Comparison of ENCODE assay signal across 21 mouse cellular contexts in the genomic region with DNA sequence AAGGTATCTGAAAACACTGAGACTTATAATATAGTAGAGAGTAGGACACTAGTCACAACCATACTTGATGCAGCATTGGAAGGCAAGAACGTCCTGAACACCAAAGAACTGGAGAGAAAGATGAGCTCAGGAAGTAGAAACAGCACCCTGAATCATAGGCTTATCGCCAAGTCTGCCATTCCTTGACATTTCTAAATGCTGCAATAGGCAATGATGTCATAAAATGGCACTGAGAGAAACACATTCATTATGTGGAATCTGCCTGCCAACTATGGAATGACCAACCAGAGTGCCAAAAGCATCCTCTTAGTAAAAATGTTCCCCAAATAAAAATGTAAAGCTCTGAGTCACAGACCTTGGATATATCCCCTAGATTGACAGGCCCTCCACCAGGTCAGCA.
DNase-seq lines count a peak whose midpoint lies in the region; ATAC-seq and TF ChIP-seq lines count a peak whose summit lies in the region.
"Had no signal": no experiment of that assay in that cellular context is flagged by ENCODE, and none has a peak within 500 bp of the region (broad histone marks: within the 10 kb centered on the region; RNA-seq: fewer than 3 reads in every experiment).

No protein-coding gene starts in this region.

- no peaks in the 10 kb centered on the region for H3K79me2 ChIP-seq in myocyte (ENCODE audit: control insufficient read depth, insufficient read depth)

- DNase-seq in adrenal gland, adult 2 months = peak; percentile 48
- no peak for DNase-seq in adrenal gland, postnatal 25 days
- peak; percentile 37 for DNase-seq in 3T3-L1 (ENCODE audit: low read depth, low spot score)
- DNase-seq in adrenal gland, postnatal 10 days = peak; percentile 25
- no peak for DNase-seq in neural tube, embryonic 10.5 days (ENCODE audit: extremely low spot score, low spot score)
- DNase-seq in hindbrain, embryonic 14.5 days (ENCODE audit: low spot score) = no peak
- DNase-seq: cerebellum, adult 11-12 months; cerebellum, postnatal 10 days; embryo, embryonic 11 days; gastrocnemius, postnatal 36 days; heart, adult 11 months; heart, postnatal 36 days; kidney, adult 11 months had no signal

- no peaks in the 10 kb centered on the region for H3K9me3 ChIP-seq in hindbrain, embryonic 14.5 days (ENCODE audit: control insufficient read depth, low read length)
- H3K9me3 ChIP-seq: embryonic facial prominence, embryonic 15.5 days; forebrain, embryonic 10.5 days; forebrain, embryonic 15.5 days; heart, embryonic 13.5 days had no signal

- 92% methylated on average over 2 of the region's 2 CpGs for WGBS in hindbrain, embryonic 14.5 days

- H3K4me1 ChIP-seq in hindbrain, embryonic 14.5 days (replicated peaks; ENCODE audit: control insufficient read depth, insufficient read depth, low read length) = no peaks in the 10 kb centered on the region
- H3K4me1 ChIP-seq: embryonic facial prominence, embryonic 15.5 days; forebrain, embryonic 10.5 days; forebrain, embryonic 15.5 days; heart, embryonic 13.5 days had no signal

- no peak overlapping the region for H3K4me2 ChIP-seq in myocyte (ENCODE audit: low read depth)
- H3K4me2 ChIP-seq in hindbrain, embryonic 14.5 days (replicated peaks) = no peak overlapping the region
- H3K4me2 ChIP-seq: embryonic facial prominence, embryonic 15.5 days; forebrain, embryonic 15.5 days; heart, embryonic 13.5 days had no signal

- no peaks in the 10 kb centered on the region for H3K27me3 ChIP-seq in myocyte (ENCODE audit: control insufficient read depth, insufficient read depth, insufficient read length)
- H3K27me3 ChIP-seq in hindbrain, embryonic 14.5 days (ENCODE audit: control insufficient read depth, insufficient read depth, low read length) = no peaks in the 10 kb centered on the region
- H3K27me3 ChIP-seq: CH12.LX; embryonic facial prominence, embryonic 15.5 days; forebrain, embryonic 15.5 days; heart, embryonic 13.5 days had no signal

- no peaks in the 10 kb centered on the region for H3K36me3 ChIP-seq in myocyte (ENCODE audit: control insufficient read depth, insufficient read depth)
- H3K36me3 ChIP-seq in hindbrain, embryonic 14.5 days (replicated peaks; ENCODE audit: control insufficient read depth, insufficient read depth) = no peaks in the 10 kb centered on the region
- H3K36me3 ChIP-seq: embryonic facial prominence, embryonic 15.5 days; forebrain, embryonic 10.5 days; forebrain, embryonic 15.5 days; heart, embryonic 13.5 days had no signal

- ATAC-seq in hindbrain, embryonic 14.5 days (ENCODE audit: low FRiP score) = no peak
- ATAC-seq: forebrain, embryonic 15.5 days; hindbrain, postnatal 0 days had no signal

- no peak overlapping the region for H3K9ac ChIP-seq in hindbrain, embryonic 14.5 days
- H3K9ac ChIP-seq: embryonic facial prominence, embryonic 15.5 days; forebrain, embryonic 15.5 days; heart, embryonic 13.5 days had no signal

- H3ac ChIP-seq in myocyte (ENCODE audit: control insufficient read depth, insufficient read length) = no peak overlapping the region

- no peak overlapping the region for H3K27ac ChIP-seq in hindbrain, embryonic 14.5 days
- H3K27ac ChIP-seq: embryonic facial prominence, embryonic 15.5 days; forebrain, embryonic 10.5 days; forebrain, embryonic 15.5 days; heart, embryonic 13.5 days; hindbrain, postnatal 0 days had no signal

- H3K4me3 ChIP-seq in myocyte = no peak overlapping the region
- H3K4me3 ChIP-seq in hindbrain, embryonic 14.5 days (replicated peaks; ENCODE audit: low read length) = no peak overlapping the region
- H3K4me3 ChIP-seq: embryonic facial prominence, embryonic 15.5 days; erythroblast, embryonic 14.5 days; forebrain, embryonic 10.5 days; forebrain, embryonic 15.5 days; heart, embryonic 13.5 days had no signal

- TF ChIP-seq POLR2A in myocyte (IDR thresholded peaks at IDR 0.05; ENCODE audit: insufficient read length, low read depth) = no peak

TF ChIP-seq in myocyte, 11 proteins besides CTCF, POLR2A, EP300 and RAD21:
- TF ChIP-seq TCF12 (IDR thresholded peaks at IDR 0.05; ENCODE audit: insufficient read depth, poor library complexity, severe bottlenecking) (no peak), REST (IDR thresholded peaks at IDR 0.05; ENCODE audit: insufficient read depth, insufficient read length) (no peak), E2F4 (IDR thresholded peaks at IDR 0.05; ENCODE audit: insufficient read depth) (no peak), CEBPB (IDR thresholded peaks at IDR 0.05; ENCODE audit: insufficient read depth, poor library complexity, severe bottlenecking) (peak; percentile 42; the same call in 1 of the 2 replicates)

Comparison
In these comparisons a context has a peak if more than half of its experiments do, and no peak if none do; other contexts are left out.
1. DNase-seq: peak in adrenal gland, adult 2 months (single experiment), 3T3-L1 (single experiment) and adrenal gland, postnatal 10 days (single experiment); none in adrenal gland, postnatal 25 days (single experiment), neural tube, embryonic 10.5 days (single experiment) and hindbrain, embryonic 14.5 days (single experiment).